Mouse (Mus musculus): ENCODE measurements around the gene Lrwd1.

- TF ChIP-seq CTCF (IDR thresholded peaks at IDR 0.05; ENCODE audit: insufficient read depth, low read depth, low read length) (no peak), POLR2A (IDR thresholded peaks at IDR 0.05; ENCODE audit: insufficient read depth, low read depth, low read length) (no peak)
Measured at GRCm38 (mm10) chr5:136082345-136082744, 53.5 kb downstream of the Lrwd1 start.
